Mouse (Mus musculus): ENCODE results near the gene Akr1c18.

Gene Akr1c18

DNA sequence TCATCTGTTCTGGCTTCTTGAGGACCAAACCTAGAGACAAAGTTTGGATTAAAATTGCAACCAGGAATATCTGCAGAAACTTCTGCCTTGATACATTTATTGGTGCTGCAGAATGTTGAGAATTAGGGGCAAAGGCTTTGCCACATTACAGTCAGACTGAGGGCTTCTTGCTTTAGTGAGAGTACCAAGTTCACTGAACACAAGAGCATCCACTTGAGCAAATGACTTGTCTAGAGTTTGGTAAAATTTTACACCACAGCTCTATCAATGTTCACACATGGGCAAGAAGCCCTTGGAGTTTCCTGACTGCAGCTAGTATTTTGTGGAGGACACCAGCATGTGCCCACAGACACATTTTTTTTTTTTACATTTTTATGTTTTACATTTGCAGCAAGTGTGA, 47.7 kb downstream of the Akr1c18 start:
- no peak for DNase-seq (ENCODE audit: low read depth in 1 of 2, low spot score in 2 of 2)

DNA sequence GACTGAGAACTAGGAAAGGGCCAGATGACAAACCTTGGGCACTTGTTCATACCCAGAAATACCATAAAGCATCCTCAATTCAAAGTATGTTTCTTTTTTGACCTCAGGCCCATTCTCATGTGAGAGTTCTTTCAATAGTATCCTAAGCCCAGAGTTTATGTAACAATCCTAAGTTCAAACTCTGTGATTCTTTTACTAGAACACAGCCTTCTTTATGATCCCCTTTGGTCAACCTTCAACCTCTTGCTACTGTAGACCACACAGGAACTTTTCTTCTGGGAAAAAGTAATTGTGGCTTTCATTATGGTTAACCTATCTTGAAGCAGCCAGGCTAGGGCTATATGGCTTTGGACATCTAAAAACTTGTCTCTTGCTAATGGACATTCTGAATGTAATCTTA, 48.8 kb downstream of the Akr1c18 start:
- no peak for DNase-seq (ENCODE audit: low read depth in 1 of 2, low spot score in 2 of 2)

Data from monocyte, adult 2 months (primary cell).